Mouse (Mus musculus) lung, postnatal 0 days (tissue): Measurements from ENCODE around the gene Dna2.

Experiments
- CTCF ChIP-seq: IDR thresholded peaks from 2 replicates; pipeline ENCODE4 v1.5.1; 2016; ENCODE audit warnings: antibody characterized with exemption, mild to moderate bottlenecking
- EP300 ChIP-seq: IDR thresholded peaks from 2 replicates; pipeline ENCODE4 v1.6.1; 2016; ENCODE audit warnings: antibody characterized with exemption, mild to moderate bottlenecking, control low read depth

- no peak for TF ChIP-seq CTCF
- no peak for TF ChIP-seq EP300
Observed at GRCm38 (mm10) chr10:63000584-63000983, 53.8 kb downstream of the Dna2 start.
